Mouse (Mus musculus) lung, postnatal 36 days (tissue): ENCODE measurements around the gene Hoxa9.

ENCODE experiments used
- DNase-seq: peaks from one replicate; pipeline ENCODE4 v3.0.0; 2022; ENCODE audit warnings: mixed read lengths

Hoxa9 gene

GRCm38 (mm10) chr6:52227470-52228222 is 3.2 kb downstream of the Hoxa9 start:
- DNase-seq = no peak

- DNase-seq = no peak
These were observed 4.2 kb downstream of the Hoxa9 start for GRCm38 (mm10) chr6:52226569-52227257.

DNA sequence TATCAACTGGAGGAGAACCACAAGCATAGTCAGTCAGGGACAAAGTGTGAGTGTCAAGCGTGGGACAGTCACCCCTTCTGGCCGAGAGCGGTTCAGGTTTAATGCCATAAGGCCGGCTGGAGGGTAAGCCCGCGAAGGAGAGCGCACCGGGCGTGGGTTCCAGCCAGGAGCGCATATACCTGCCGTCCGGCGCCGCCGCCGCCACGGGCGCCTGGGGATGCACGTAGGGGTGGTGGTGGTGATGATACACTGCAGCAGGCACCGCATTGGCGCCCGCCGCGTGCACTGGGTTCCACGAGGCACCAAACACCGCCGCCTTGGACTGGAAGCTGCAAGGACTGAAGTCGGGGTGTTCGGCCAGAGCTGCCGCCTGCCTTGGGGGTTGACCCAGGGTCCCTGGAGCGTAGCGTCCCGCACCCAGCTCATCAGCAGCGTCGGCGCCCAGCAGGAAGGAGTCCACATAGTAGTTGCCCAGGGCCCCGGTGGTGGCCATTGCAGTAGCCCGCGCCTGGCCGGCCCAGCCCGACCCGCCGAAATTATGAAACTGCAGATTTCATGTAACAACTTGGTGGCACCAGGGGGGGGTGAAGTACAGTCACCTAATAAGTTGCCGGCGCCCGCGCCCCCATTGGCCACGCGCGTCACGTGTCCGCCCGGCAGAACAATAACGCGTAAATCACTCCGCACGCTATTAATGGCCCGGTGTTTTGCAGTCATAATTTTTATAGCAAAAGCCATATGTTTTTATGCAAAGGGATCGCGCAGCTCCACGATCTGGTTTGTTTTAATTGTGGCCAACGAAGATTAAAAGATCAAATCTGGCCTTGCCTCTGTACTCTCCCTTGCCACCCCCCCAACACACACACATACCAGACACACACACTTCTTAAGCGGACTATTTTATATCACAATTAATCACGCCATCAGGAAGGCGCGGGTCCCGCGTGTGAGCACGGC is 5.0 kb downstream of the Hoxa9 start:
- no peak for DNase-seq

DNA sequence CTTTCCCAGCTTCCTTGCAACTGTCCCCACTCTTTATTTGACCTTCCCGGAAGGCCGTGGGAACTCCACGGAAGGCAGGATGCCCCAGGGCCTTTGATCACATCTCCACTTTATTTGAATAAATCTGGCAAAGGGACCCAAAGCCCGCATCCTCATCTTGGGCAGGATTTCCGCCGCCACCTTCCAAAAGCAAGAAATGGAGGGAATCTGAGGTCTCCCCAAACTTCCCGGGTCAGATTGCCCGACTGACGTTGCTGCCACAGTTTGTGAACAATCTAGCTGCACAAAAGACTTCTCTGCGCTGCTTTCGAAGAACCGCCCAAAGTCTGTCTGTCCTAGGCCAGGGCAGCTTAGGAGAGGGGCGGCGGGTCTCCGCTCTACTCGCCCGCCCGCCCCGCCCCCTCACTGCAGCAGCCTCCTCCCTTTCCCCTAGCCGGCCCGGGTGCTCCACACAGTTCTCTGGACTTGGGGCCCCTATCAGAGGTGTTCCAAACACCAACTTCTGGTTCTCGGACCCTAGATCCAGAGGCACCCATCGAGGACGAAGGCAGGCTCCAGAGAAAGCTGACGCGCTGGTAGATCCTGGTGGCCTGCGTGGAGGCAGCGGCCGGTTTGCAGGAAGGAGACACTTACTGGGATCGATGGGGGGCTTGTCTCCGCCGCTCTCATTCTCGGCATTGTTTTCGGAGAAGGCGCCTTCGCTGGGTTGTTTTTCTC is 5.8 kb downstream of the Hoxa9 start:
- DNase-seq = no peak

- no peak for DNase-seq
These were observed 6.7 kb downstream of the Hoxa9 start for GRCm38 (mm10) chr6:52223939-52224760.

DNA sequence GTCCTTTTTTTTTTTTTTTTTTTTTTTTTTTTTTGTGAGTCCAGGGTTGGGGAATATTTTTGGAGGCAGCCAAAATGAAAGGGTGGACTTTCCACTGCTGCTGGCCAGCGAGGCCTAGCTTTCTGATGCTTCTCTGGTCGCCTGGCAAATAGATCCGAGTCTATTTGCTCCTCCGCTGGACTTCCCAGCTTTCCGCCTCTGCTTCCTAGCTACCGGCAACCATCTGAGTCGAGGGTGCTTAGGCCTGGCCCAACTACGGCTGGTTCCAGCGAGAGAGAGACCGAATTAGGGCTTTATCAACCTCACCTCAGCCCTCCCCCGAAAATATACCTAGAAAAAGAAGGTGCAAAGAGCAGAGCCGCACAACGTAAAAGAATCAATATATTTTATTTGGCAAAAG is 8.2 kb downstream of the Hoxa9 start:
- no peak for DNase-seq

- no peak for DNase-seq
These were observed 8.8 kb downstream of the Hoxa9 start for GRCm38 (mm10) chr6:52221993-52222685.

DNA sequence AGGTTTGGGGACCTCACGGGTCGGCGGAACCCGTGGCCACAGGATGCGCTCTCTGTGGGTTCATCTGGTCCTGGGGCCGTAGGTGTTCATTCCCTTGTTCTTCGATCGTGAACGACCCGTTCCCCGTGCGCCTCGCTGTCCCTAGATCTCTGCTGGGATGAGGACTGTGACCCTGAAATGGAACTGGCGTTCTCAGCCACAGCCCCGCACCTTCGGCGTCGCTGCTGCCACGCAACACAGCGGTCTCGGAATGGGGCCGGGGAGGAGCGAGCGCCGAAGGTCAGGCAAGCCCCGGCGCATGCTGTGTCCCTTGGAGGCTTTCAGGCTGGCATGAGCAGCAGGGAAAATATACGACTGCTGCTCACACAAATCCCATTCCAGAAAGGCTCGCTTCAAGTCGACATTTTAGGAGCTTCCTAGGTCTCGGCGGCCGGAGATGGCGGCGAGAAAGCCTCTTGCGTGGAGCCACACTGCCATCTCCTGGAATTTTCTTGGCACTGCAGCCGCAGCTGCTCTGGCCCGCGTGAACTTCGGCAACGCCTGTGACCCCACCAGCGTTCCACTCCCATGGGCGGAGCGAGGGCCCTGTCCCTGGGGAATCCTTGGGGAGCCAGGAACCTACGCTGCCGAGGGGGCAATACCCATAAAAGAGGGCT is 9.4 kb downstream of the Hoxa9 start, which contains the start of gene Hoxa7:
Gene Hoxa7, minus strand, starts transcription at position 518 of the 656 bp plus-strand sequence.
- DNase-seq = peak; percentile 87

DNA sequence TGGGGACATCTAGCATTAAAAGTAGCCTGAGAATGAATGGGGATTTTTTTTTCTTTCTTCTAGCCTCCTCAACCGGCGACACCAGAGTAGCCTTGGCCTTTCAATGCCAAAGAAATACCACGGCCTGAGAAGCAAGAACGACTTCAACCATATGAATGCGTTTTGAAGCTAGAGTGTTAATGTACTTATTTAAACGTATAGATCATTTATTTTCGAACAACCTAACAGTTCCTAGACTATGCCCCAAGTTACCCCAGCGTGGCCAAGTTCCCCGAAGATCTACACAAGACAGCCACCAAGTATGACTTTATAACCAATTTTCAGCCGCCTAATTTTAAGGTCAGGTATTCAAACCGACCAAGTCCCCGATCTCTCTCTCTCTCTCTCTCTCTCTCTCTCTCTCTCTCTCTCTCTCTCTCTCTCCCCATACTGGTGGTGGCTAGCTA is 10.0 kb downstream of the Hoxa9 start:
- DNase-seq = no peak

DNA sequence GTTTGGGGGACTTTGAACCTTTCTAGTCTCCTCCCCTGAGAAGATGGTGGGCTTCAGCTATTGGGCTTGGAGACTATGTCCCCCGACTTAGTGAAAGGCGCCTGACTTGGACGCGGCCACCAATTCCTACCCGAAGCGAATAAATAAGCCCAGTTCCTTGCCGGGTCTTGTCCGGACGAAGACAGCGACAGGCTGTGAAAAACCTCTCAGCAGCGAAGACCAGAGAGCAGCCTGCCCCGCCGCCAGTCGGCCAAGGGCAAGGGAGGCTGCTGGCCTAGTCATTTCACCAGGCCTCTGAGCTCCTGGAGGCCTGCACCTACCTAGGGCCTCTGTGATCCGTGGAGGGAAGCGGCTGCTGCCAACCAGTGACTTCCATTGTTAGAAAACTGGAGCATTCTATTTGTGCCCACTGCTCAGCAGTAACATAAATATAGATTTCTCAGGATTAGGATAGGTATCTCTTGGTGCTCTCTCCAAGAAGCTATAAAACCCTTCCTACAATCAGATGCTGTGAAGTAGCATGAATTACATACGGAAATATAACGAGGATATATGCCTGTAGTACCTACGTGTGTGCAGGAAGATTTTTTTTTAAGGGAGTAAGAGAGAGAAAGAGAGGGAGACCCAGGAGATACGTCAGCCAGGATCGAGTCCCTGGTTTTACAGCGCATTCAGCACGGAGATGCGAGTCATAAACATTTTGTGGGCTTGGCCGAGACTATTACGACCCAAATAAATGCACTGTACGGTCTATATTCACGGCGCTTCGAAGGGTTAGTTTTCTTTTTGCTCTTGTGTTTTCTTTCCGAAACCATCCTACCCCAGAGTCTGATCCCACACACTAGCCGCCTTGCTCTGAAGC is 10.7 kb downstream of the Hoxa9 start:
- DNase-seq = no peak

DNA sequence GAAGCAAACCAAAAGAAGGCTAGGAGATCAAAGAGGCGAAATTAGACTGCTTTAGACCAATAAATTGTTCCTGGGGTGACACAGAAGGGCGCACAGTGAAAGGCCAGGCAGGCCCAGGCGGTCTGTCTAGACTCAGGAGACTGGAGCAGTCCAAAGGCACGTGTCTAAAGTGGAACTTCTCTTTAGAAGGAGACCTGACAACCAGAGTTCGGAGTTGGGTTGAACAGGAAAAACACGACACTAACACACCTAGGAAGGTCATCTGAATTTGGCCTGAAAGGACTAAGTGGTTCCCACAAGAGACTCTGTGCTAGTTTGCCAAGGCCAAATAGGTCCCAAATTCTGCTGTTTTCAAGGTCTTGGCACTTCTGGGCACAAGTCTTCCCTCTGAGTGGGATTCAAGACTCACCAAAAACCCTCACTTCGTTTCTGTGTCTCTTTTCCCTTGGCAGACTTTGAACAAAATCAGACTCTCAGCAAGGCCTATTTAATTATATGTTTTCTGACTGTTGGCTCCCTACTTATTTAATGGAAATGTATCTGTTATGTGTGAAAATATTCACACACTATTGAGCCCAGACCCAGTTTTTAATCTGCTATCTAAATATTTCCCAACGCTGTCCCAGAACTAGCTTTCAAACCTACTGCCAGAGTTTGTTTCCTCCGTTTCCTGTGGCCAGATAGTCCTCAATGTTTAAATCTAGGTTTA is 11.5 kb downstream of the Hoxa9 start:
- no peak for DNase-seq

- no peak for DNase-seq
These were observed 12.2 kb downstream of the Hoxa9 start for GRCm38 (mm10) chr6:52218643-52219215.

GRCm38 (mm10) chr6:52217895-52218642 is 12.8 kb downstream of the Hoxa9 start:
- no peak for DNase-seq

- DNase-seq = peak; percentile 53
These were observed 13.5 kb downstream of the Hoxa9 start for GRCm38 (mm10) chr6:52217459-52217768.

DNA sequence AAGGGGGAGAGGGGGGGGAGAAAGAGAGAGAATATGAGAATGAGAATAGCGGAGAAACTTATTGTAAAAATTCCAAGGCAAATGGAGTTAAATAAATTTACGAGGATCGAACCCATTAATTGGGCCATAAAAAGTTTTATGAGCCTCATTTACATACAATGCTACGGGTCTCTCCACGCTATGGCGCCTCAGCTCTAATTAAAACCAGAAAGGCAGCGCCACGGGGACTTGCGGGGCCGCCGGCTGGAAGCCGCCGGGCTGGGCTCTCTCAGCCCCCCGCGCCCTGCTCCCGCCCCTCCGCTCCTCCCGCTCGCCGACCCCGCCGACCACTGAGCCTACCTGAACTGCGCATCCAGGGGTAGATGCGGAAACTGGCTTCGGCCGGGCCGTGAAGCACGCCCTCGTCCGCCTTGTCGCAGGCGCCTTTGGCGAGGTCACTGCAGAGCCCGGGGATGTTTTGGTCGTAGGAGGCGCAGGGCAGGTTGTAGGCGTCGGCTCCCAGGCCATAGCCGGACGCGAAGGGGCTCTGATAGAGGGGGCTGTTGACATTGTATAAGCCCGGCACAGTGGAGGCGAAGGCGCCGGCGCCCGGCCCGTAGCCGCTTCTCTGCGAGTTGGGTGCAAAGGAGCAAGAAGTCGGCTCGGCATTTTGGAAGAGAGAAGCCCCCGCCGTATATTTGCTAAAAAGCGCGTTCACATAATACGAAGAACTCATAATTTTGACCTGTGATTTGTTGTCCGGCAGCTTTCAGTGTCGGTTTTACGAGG is 14.0 kb downstream of the Hoxa9 start:
- no peak for DNase-seq

DNA sequence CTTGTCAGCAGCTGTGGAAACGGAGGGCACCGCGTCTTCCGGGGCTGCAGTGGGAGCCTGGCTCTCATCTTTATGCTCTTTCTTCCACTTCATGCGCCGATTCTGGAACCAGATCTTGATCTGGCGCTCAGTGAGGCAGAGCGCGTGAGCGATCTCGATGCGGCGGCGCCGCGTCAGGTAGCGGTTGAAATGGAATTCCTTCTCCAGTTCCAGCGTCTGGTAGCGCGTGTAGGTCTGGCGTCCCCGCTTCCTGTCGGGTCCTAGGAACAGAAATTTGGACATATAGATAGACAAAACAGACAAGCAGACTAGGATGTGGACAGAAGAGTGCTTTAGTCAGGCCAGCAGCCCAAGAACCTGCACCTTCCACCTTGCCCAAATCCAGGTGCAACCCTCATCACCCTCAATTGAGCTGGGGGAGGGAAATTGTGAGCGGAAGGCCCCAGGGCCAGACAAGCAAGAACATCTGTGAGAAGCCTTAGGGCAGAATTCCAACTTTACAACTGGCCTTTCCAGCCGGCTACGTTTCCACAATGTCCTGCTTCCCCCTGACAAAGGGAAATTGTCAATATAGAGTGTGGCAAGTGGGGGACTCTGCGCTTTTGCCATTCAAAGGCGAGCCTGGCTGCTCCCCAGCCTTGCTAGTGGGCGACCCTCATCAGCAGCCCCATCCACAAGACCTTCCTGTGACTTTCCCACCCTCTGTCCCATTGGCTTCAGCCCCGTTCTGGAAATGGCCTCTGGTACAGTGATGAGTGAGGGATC is 14.9 kb downstream of the Hoxa9 start:
- DNase-seq = no peak
